Mouse (Mus musculus): ENCODE results near the gene Zfp579.

DNA sequence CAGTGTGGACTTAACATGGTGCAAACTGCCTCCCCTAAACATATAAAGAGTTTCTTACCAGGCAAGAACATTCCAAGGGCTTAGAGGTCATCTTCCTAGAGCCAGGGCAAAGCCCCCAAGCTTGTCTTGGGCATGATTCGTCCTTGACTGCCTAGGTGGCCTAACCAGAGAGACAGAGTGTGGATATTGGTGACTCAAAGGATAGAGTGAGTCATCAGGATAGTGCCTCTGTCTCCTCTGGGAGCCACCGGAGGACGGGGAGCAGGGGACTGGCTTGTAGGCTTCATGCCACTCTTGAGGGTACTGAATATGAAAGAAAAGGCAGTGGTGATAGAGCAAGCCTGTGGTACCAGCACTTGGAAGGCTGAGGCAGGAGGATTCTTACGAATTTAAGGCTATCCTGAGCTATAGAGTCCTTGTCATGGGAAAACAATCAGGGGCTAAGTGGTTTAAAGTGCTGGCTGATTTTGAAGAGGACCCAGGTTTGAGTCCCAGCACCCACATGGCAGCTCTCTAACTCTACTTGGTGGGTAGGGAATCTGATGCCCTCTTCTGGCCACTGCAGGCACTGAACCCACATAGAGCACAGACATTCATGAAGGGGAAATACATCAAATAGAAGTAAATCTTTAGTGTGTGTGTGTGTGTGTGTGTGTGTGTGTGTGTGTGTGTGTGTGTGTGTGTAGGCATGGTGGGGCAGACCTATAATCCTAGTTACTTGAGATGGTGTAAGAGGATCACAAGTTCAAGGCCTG, 61.6 kb downstream of the Zfp579 start:
- peak; percentile 44 for TF ChIP-seq CTCF (IDR thresholded peaks at IDR 0.05; ENCODE audit: low read depth)
- TF ChIP-seq EP300 (optimal IDR thresholded peaks at IDR 0.05), result no peak
